Mouse (Mus musculus): ENCODE data around the gene Wdr74. TPM values are rescaled to one million over a fixed set of nuclear protein-coding genes. Genes with fewer than 3 reads are reported as not detected.

Wdr74 gene
- 8.7 TPM for polyA plus RNA-seq (2014; fragmentation: Illumina TruSeq; extraction: RNeasy Lipid Tissue Mini Kit (QIAGEN cat#74804); ENCODE audit: low read depth, low replicate concordance)

DNA sequence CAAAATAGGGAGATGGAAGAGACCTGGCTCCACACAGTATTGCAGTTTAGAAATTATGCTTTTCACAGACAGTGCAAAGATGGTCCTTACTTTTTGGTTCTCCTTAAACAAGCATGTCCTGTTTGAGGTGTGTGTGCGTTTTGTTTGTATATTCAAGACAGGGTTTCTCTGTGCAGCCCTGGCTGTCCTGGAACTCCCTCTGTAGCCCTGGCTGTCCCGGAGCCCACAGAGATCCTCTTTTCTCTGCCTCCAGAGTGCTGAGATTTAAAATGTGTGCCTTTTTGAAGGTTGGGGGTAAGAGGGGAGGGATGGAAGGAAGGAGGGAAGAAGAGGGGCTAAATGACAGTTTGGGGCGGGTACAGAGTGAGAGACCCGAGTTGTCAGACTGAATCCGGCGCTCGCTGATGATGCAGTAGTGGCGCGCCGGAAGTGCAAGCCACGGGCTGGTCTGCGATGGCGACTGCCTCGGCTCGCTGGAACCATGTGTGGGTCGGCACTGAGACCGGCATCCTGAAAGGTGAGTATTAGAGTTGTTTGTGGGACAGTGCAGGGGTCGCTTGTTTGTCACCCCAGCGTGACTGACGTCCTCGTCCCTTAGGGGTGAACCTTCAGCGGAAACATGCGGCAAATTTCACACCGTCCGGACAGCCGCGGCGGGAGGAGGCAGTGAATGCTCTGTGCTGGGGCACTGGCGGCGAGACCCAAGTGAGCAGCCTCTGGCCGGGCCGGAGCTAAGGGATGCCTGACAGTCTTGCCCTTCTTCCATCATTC lies at the start of gene Wdr74:
Gene Wdr74 (plus strand): TSS at position 439 of the 771 bp plus-strand sequence.

GRCm38 (mm10) chr19:8722907-8723573 lies 12.6 kb upstream of the Wdr74 start, which contains the start of gene Slc3a2:
Gene Slc3a2, minus strand, starts transcription at chr19:8723369.

GRCm38 (mm10) chr19:8740603-8741002 lies 5.0 kb downstream of the Wdr74 start, which contains the start of gene 1700092M07Rik:
Gene 1700092M07Rik, plus strand, starts transcription at chr19:8740718.

DNA sequence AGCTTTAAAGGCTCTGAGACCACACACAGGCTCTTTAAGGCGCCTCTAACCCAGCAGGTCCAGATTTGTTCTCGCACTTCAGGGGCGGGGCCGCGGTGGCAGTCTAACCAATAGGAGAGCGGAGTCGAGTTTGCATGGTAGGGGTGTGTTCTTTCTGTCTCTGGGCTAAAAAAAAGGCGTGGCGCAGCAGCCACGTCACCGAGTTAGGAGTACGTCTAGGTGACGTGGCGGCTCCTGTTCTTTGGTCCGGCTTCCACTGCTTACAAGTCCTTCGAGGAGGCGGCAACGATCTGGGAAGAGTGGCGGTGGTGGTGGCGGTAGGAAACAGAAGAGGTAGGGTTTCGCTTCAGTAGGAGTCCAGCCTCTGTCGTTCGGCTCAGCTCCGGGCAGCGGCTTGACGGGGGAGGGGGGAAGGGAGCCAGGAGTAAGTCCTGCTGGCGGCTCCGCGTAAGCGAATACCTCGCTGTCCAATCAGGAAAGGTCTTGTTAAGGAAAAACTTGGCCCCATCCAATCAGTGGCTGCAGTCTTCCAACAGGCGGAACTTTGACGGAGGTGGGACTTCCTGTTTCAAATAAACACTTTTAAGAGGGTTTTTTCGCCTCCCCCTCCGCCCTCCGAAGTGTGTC lies 5.7 kb downstream of the Wdr74 start, which contains the start of gene Stx5a:
Gene Stx5a (plus strand): TSS at position 171 of the 627 bp plus-strand sequence.

DNA sequence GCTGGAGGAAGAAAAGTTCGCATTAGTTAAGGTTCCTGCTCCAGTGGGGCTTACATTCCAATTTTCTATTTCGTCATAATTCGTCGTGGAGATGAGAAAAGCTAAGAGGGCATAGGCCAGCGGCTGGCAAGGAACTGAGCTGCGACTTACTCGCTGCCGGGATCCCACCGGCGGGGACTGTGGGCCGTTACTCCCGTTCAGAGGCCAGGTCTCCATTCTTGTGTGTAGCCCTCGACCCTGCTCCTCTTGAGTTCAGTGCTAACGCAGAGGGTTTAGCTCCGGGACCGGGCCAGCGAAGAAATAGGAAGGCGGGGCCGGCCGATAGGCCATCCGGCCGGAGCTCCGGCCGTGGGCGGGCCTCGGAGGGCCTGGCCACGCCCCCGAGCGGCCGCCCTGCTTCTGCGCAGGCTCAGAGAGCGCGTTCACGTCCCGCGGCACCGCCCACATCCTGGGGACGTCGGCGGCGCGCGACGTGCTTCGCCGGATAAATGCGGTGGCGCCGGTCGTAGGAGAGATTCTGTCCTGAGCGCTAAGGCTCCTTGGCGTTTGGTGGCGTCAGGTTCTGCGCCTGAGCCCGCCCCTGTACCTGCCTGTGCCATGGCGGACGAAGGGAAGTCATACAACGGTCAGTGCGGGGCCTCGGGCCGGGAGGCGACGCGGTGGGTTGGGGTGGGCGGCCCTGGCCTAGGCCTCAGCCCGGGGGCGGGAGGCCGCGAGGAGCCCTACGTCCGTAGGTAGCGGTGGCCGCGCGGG lies 21.2 kb downstream of the Wdr74 start, which contains the start of gene Nxf1:
Gene Nxf1 (plus strand): TSS at position 439 of the 753 bp plus-strand sequence.

GRCm38 (mm10) chr19:8770567-8771270 lies 35.1 kb downstream of the Wdr74 start, which contains the start of gene Tmem223:
Gene Tmem223, plus strand, starts transcription at chr19:8770996.

GRCm38 (mm10) chr19:8774086-8774835 lies 38.6 kb downstream of the Wdr74 start, which contains the start of gene Tmem179b:
Gene Tmem179b, minus strand, starts transcription at chr19:8774467.

GRCm38 (mm10) chr19:8786008-8786781 lies 50.6 kb downstream of the Wdr74 start, which contains the start of gene Taf6l:
Gene Taf6l, minus strand, starts transcription at chr19:8786417.

Other genes with a start within 250 kb of the Wdr74 start
- gene Slc22a8, start 144.6 kb upstream of the Wdr74 start, polyA plus RNA-seq (2014; fragmentation: Illumina TruSeq; extraction: RNeasy Lipid Tissue Mini Kit (QIAGEN cat#74804); ENCODE audit: low read depth, low replicate concordance): not detected
- not detected for gene Slc22a6, start 117.8 kb upstream of the Wdr74 start, polyA plus RNA-seq (2014; fragmentation: Illumina TruSeq; extraction: RNeasy Lipid Tissue Mini Kit (QIAGEN cat#74804); ENCODE audit: low read depth, low replicate concordance)
- 0.08 TPM for gene Chrm1, start 72.0 kb upstream of the Wdr74 start, polyA plus RNA-seq (2014; fragmentation: Illumina TruSeq; extraction: RNeasy Lipid Tissue Mini Kit (QIAGEN cat#74804); ENCODE audit: low read depth, low replicate concordance)
- gene Slc3a2, start 12.5 kb upstream of the Wdr74 start, polyA plus RNA-seq (2014; fragmentation: Illumina TruSeq; extraction: RNeasy Lipid Tissue Mini Kit (QIAGEN cat#74804); ENCODE audit: low read depth, low replicate concordance): 49.2 TPM
- not detected for gene 1700092M07Rik, start 4.9 kb downstream of the Wdr74 start, polyA plus RNA-seq (2014; fragmentation: Illumina TruSeq; extraction: RNeasy Lipid Tissue Mini Kit (QIAGEN cat#74804); ENCODE audit: low read depth, low replicate concordance)
- gene Stx5a, start 5.6 kb downstream of the Wdr74 start, polyA plus RNA-seq (2014; fragmentation: Illumina TruSeq; extraction: RNeasy Lipid Tissue Mini Kit (QIAGEN cat#74804); ENCODE audit: low read depth, low replicate concordance): 45.2 TPM
- 39.4 TPM for gene Nxf1, start 21.2 kb downstream of the Wdr74 start, polyA plus RNA-seq (2014; fragmentation: Illumina TruSeq; extraction: RNeasy Lipid Tissue Mini Kit (QIAGEN cat#74804); ENCODE audit: low read depth, low replicate concordance)
- gene Tmem223, start 35.2 kb downstream of the Wdr74 start, polyA plus RNA-seq (2014; fragmentation: Illumina TruSeq; extraction: RNeasy Lipid Tissue Mini Kit (QIAGEN cat#74804); ENCODE audit: low read depth, low replicate concordance): 19.2 TPM
- 30.8 TPM for gene Tmem179b, start 38.6 kb downstream of the Wdr74 start, polyA plus RNA-seq (2014; fragmentation: Illumina TruSeq; extraction: RNeasy Lipid Tissue Mini Kit (QIAGEN cat#74804); ENCODE audit: low read depth, low replicate concordance)
- not detected for gene Taf6l, start 50.6 kb downstream of the Wdr74 start, polyA plus RNA-seq (2014; fragmentation: Illumina TruSeq; extraction: RNeasy Lipid Tissue Mini Kit (QIAGEN cat#74804); ENCODE audit: low read depth, low replicate concordance)
- 19.2 TPM for gene Polr2g, start 62.8 kb downstream of the Wdr74 start, polyA plus RNA-seq (2014; fragmentation: Illumina TruSeq; extraction: RNeasy Lipid Tissue Mini Kit (QIAGEN cat#74804); ENCODE audit: low read depth, low replicate concordance)
- not detected for gene Zbtb3, start 66.7 kb downstream of the Wdr74 start, polyA plus RNA-seq (2014; fragmentation: Illumina TruSeq; extraction: RNeasy Lipid Tissue Mini Kit (QIAGEN cat#74804); ENCODE audit: low read depth, low replicate concordance)
- gene Ttc9c, start 83.5 kb downstream of the Wdr74 start, polyA plus RNA-seq (2014; fragmentation: Illumina TruSeq; extraction: RNeasy Lipid Tissue Mini Kit (QIAGEN cat#74804); ENCODE audit: low read depth, low replicate concordance): 27.0 TPM
- gene Hnrnpul2, start 84.2 kb downstream of the Wdr74 start, polyA plus RNA-seq (2014; fragmentation: Illumina TruSeq; extraction: RNeasy Lipid Tissue Mini Kit (QIAGEN cat#74804); ENCODE audit: low read depth, low replicate concordance): 49.7 TPM
- gene AC129217.1, start 93.9 kb downstream of the Wdr74 start, polyA plus RNA-seq (2014; fragmentation: Illumina TruSeq; extraction: RNeasy Lipid Tissue Mini Kit (QIAGEN cat#74804); ENCODE audit: low read depth, low replicate concordance): not detected
- 6.6 TPM for gene Bscl2, start 101.6 kb downstream of the Wdr74 start, polyA plus RNA-seq (2014; fragmentation: Illumina TruSeq; extraction: RNeasy Lipid Tissue Mini Kit (QIAGEN cat#74804); ENCODE audit: low read depth, low replicate concordance)
- not detected for gene Gng3, start 103.4 kb downstream of the Wdr74 start, polyA plus RNA-seq (2014; fragmentation: Illumina TruSeq; extraction: RNeasy Lipid Tissue Mini Kit (QIAGEN cat#74804); ENCODE audit: low read depth, low replicate concordance)
- gene Lrrn4cl, start 114.9 kb downstream of the Wdr74 start, polyA plus RNA-seq (2014; fragmentation: Illumina TruSeq; extraction: RNeasy Lipid Tissue Mini Kit (QIAGEN cat#74804); ENCODE audit: low read depth, low replicate concordance): not detected
- gene Ubxn1, start 135.7 kb downstream of the Wdr74 start, polyA plus RNA-seq (2014; fragmentation: Illumina TruSeq; extraction: RNeasy Lipid Tissue Mini Kit (QIAGEN cat#74804); ENCODE audit: low read depth, low replicate concordance): 32.8 TPM
- 2.7 TPM for gene Uqcc3, start 145.1 kb downstream of the Wdr74 start, polyA plus RNA-seq (2014; fragmentation: Illumina TruSeq; extraction: RNeasy Lipid Tissue Mini Kit (QIAGEN cat#74804); ENCODE audit: low read depth, low replicate concordance)
- 49.1 TPM for gene Lbhd1, start 147.9 kb downstream of the Wdr74 start, polyA plus RNA-seq (2014; fragmentation: Illumina TruSeq; extraction: RNeasy Lipid Tissue Mini Kit (QIAGEN cat#74804); ENCODE audit: low read depth, low replicate concordance)
- not detected for gene Gm49403, start 148.1 kb downstream of the Wdr74 start, polyA plus RNA-seq (2014; fragmentation: Illumina TruSeq; extraction: RNeasy Lipid Tissue Mini Kit (QIAGEN cat#74804); ENCODE audit: low read depth, low replicate concordance)
- 9.1 TPM for gene 1810009A15Rik, start 153.0 kb downstream of the Wdr74 start, polyA plus RNA-seq (2014; fragmentation: Illumina TruSeq; extraction: RNeasy Lipid Tissue Mini Kit (QIAGEN cat#74804); ENCODE audit: low read depth, low replicate concordance)
- not detected for gene Gm49416, start 153.1 kb downstream of the Wdr74 start, polyA plus RNA-seq (2014; fragmentation: Illumina TruSeq; extraction: RNeasy Lipid Tissue Mini Kit (QIAGEN cat#74804); ENCODE audit: low read depth, low replicate concordance)
- gene Ints5, start 157.2 kb downstream of the Wdr74 start, polyA plus RNA-seq (2014; fragmentation: Illumina TruSeq; extraction: RNeasy Lipid Tissue Mini Kit (QIAGEN cat#74804); ENCODE audit: low read depth, low replicate concordance): 0.77 TPM
- 79.5 TPM for gene Ganab, start 162.2 kb downstream of the Wdr74 start, polyA plus RNA-seq (2014; fragmentation: Illumina TruSeq; extraction: RNeasy Lipid Tissue Mini Kit (QIAGEN cat#74804); ENCODE audit: low read depth, low replicate concordance)
- gene B3gat3, start 184.5 kb downstream of the Wdr74 start, polyA plus RNA-seq (2014; fragmentation: Illumina TruSeq; extraction: RNeasy Lipid Tissue Mini Kit (QIAGEN cat#74804); ENCODE audit: low read depth, low replicate concordance): 6.2 TPM
- 0.50 TPM for gene Rom1, start 193.5 kb downstream of the Wdr74 start, polyA plus RNA-seq (2014; fragmentation: Illumina TruSeq; extraction: RNeasy Lipid Tissue Mini Kit (QIAGEN cat#74804); ENCODE audit: low read depth, low replicate concordance)
- 5.5 TPM for gene Eml3, start 193.7 kb downstream of the Wdr74 start, polyA plus RNA-seq (2014; fragmentation: Illumina TruSeq; extraction: RNeasy Lipid Tissue Mini Kit (QIAGEN cat#74804); ENCODE audit: low read depth, low replicate concordance)
- gene Mta2, start 206.0 kb downstream of the Wdr74 start, polyA plus RNA-seq (2014; fragmentation: Illumina TruSeq; extraction: RNeasy Lipid Tissue Mini Kit (QIAGEN cat#74804); ENCODE audit: low read depth, low replicate concordance): 28.0 TPM
- gene Tut1, start 218.0 kb downstream of the Wdr74 start, polyA plus RNA-seq (2014; fragmentation: Illumina TruSeq; extraction: RNeasy Lipid Tissue Mini Kit (QIAGEN cat#74804); ENCODE audit: low read depth, low replicate concordance): 2.6 TPM
- 44.9 TPM for gene Eef1g, start 231.2 kb downstream of the Wdr74 start, polyA plus RNA-seq (2014; fragmentation: Illumina TruSeq; extraction: RNeasy Lipid Tissue Mini Kit (QIAGEN cat#74804); ENCODE audit: low read depth, low replicate concordance)